Mouse (Mus musculus): ENCODE measurements at regions not wholly inside any gene's neighbourhood (a gene's known extent, or its start where the extent isn't known, plus 50 kb on each side); places are given as distances from the start of the nearest gene placed in this dataset.

GRCm38 (mm10) chr5:120373426-120373825 lies 58.1 kb upstream of the Lhx5 start:
- no peak for TF ChIP-seq CTCF (IDR thresholded peaks at IDR 0.05)
- no peak for TF ChIP-seq EP300 (IDR thresholded peaks at IDR 0.05)
